Mouse (Mus musculus) testis, adult 2 months (tissue): ENCODE data around the gene Tex19.2. TPM values are rescaled to one million over a fixed set of nuclear protein-coding genes. Genes with fewer than 3 reads are reported as not detected.
A peak's percentile ranks its signal among the peaks of the same experiment; 100 is the strongest.

Experiments used
- H3K27ac ChIP-seq: fragments of 200-500 bp; 2 replicates; pipeline ENCODE4 v1.5.1; 2012; ENCODE audit warnings: low read depth, low read length; ENCODE audit not compliant: control insufficient read depth, insufficient read depth
- H3K27me3 ChIP-seq: fragments of 200-500 bp; 2 replicates; pipeline ENCODE4 v1.6.1; 2012; ENCODE audit warnings: mild to moderate bottlenecking, low read length, moderate library complexity; ENCODE audit not compliant: control insufficient read depth, insufficient read depth
- H3K36me3 ChIP-seq: fragments of 200-500 bp; 2 replicates; pipeline ENCODE4 v1.6.1; 2012; ENCODE audit warnings: mild to moderate bottlenecking, low read length; ENCODE audit not compliant: control insufficient read depth, insufficient read depth
- H3K4me1 ChIP-seq: fragments of 200-500 bp; 2 replicates; pipeline ENCODE4 v1.6.1; 2012; ENCODE audit warnings: low read length; ENCODE audit not compliant: control insufficient read depth, insufficient read depth
- H3K4me3 ChIP-seq: fragments of 200-500 bp; 2 replicates; pipeline ENCODE4 v1.5.1; 2012; ENCODE audit warnings: low read depth, mild to moderate bottlenecking, low read length, moderate library complexity, mixed read lengths; ENCODE audit not compliant: control insufficient read depth
- CTCF ChIP-seq: fragments of 200-500 bp; IDR thresholded peaks from 2 replicates; pipeline ENCODE4 v1.5.1; 2012; ENCODE audit warnings: low read depth, mild to moderate bottlenecking, inconsistent platforms, low read length, moderate library complexity; ENCODE audit not compliant: control insufficient read depth, insufficient read depth, insufficient replicate concordance
- POLR2A ChIP-seq: fragments of 200-500 bp; IDR thresholded peaks from 2 replicates; pipeline ENCODE4 v1.6.1; 2012; ENCODE audit warnings: low read depth, mild to moderate bottlenecking, inconsistent platforms, low read length, moderate library complexity; ENCODE audit not compliant: control insufficient read depth
- polyA plus RNA-seq: library from polyadenylated mRNA; depleted of rRNA; stranded (reverse); fragments of >200 nt; gene quantifications from 2 replicates; pipeline ENCODE4 v1.2.3, GENCODE M21; 2012; rRNA removed

The Tex19.2 gene
- 23.9 and 27.6 TPM in 2 replicates for polyA plus RNA-seq

DNA sequence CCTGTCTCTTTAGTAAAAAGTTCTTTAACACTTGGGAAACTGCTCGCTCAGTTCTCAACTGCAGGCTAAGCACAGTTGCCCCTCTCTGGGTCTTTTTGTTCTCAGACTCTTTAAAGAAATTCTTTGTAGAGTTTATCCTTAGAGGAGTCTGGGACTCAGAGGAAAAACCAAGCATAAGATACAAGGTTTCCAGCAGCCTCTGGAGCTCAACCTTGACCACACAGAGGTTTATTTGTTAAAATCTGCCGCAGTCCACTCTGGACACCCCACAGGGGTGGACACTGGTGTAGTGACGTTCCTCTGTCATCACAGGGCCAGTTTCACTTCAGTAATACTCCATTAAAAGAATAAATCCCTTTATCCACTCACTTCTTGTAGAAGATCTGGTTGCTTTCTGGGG lies at the start of gene Tex19.2:
Gene Tex19.2 (minus strand): TSS at position 101 of the 400 bp plus-strand sequence.
- no peaks in the 10 kb centered on the region for H3K36me3 ChIP-seq
- TF ChIP-seq POLR2A, result no peak
- no peak for TF ChIP-seq CTCF
- peak within 1 kb of the TSS; percentile 96 for H3K27ac ChIP-seq
- no peaks in the 10 kb centered on the region for H3K27me3 ChIP-seq
- H3K4me3 ChIP-seq, result peak within 1 kb of the TSS; percentile 90
- H3K4me1 ChIP-seq, result peaks cover 7% of the 10 kb centered on the region; the same call in 1 of the 2 replicates

GRCm38 (mm10) chr11:121163751-121164150 lies 45.3 kb upstream of the Tex19.2 start:
- no peaks in the 10 kb centered on the region for H3K27me3 ChIP-seq
- H3K27ac ChIP-seq, result no peak overlapping the region
- H3K4me3 ChIP-seq, result peak overlapping the region; percentile 33
- H3K36me3 ChIP-seq, result no peaks in the 10 kb centered on the region
- H3K4me1 ChIP-seq, result no peaks in the 10 kb centered on the region
- TF ChIP-seq CTCF (no peak), POLR2A (no peak)

DNA sequence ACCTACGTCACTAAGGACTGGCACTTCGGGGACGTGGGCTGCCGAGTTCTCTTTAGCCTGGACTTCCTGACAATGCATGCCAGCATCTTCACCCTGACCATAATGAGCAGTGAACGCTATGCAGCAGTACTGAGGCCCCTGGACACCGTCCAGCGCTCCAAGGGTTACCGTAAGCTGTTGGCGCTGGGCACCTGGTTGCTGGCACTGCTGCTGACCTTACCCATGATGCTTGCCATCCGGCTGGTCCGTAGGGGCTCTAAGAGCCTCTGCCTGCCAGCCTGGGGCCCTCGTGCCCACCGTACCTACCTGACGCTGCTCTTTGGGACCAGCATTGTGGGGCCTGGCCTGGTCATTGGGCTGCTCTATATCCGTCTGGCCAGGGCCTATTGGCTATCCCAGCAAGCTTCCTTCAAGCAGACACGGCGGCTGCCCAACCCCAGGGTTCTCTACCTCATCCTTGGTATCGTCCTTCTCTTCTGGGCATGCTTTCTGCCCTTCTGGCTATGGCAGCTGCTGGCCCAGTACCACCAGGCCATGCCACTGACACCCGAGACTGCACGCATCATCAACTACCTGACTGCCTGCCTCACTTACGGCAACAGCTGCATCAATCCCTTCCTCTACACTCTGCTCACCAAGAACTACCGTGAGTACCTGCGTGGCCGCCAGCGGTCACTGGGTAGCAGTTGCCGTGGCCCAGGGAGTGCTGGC lies 42.3 kb upstream of the Tex19.2 start:
- Histone ChIP-seq H3K27ac (no peak overlapping the region), H3K27me3 (peaks cover 2% of the 10 kb centered on the region; the same call in 1 of the 2 replicates), H3K36me3 (no peaks in the 10 kb centered on the region), H3K4me3 (no peak overlapping the region), H3K4me1 (no peaks in the 10 kb centered on the region; the same call in 1 of the 2 replicates)
- TF ChIP-seq POLR2A (no peak), CTCF (no peak)

GRCm38 (mm10) chr11:121159971-121160370 lies 41.5 kb upstream of the Tex19.2 start, which contains the start of gene Uts2r:
TSS of gene Uts2r (plus strand) at chr11:121160271.
- Histone ChIP-seq H3K4me3 (no peak within 1 kb of the TSS), H3K36me3 (no peaks in the 10 kb centered on the region), H3K27ac (no peak within 1 kb of the TSS), H3K27me3 (peaks cover 2% of the 10 kb centered on the region; the same call in 1 of the 2 replicates), H3K4me1 (no peaks in the 10 kb centered on the region; the same call in 1 of the 2 replicates)
- TF ChIP-seq POLR2A (no peak), CTCF (no peak)

- peak overlapping the region; percentile 60 for H3K4me3 ChIP-seq
- no peaks in the 10 kb centered on the region; the same call in 1 of the 2 replicates for H3K4me1 ChIP-seq
- H3K36me3 ChIP-seq, result no peaks in the 10 kb centered on the region
- H3K27me3 ChIP-seq, result peaks cover 2% of the 10 kb centered on the region; the same call in 1 of the 2 replicates
- no peak overlapping the region for H3K27ac ChIP-seq
- TF ChIP-seq POLR2A (no peak), CTCF (no peak)
These were observed 38.0 kb upstream of the Tex19.2 start for GRCm38 (mm10) chr11:121156411-121156891.

DNA sequence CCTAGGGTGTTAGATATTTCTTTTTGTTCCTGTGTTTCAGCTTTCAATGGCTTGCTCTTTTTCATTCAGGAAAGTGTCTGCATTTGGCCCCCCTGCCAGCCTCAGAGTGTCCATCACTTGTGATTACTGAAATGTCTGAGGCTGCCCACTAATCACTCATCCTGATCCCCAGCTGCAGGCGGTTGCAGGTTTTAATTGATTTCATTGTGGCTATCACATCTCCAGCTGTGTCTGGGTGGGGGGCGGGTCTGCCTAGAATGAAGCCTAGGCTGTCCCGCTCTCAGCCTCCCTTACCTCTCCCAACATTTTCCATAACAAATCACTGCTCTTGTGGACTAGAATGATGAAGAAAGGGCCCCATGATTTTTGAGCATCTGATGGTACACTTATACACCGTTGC lies 35.7 kb upstream of the Tex19.2 start:
- no peak for TF ChIP-seq POLR2A
- TF ChIP-seq CTCF, result no peak
- peaks cover 2% of the 10 kb centered on the region; the same call in 1 of the 2 replicates for H3K27me3 ChIP-seq
- no peak overlapping the region for H3K27ac ChIP-seq
- no peak overlapping the region for H3K4me3 ChIP-seq
- no peaks in the 10 kb centered on the region; the same call in 1 of the 2 replicates for H3K4me1 ChIP-seq
- H3K36me3 ChIP-seq, result no peaks in the 10 kb centered on the region

- H3K27me3 ChIP-seq, result no peaks in the 10 kb centered on the region
- no peaks in the 10 kb centered on the region; the same call in 1 of the 2 replicates for H3K4me1 ChIP-seq
- TF ChIP-seq POLR2A (no peak), CTCF (no peak)
- H3K36me3 ChIP-seq, result no peaks in the 10 kb centered on the region; the same call in 1 of the 2 replicates
- no peak overlapping the region for H3K4me3 ChIP-seq
- H3K27ac ChIP-seq, result no peak overlapping the region
These were observed 29.7 kb upstream of the Tex19.2 start for GRCm38 (mm10) chr11:121148193-121148592.
